In the genomic region with DNA sequence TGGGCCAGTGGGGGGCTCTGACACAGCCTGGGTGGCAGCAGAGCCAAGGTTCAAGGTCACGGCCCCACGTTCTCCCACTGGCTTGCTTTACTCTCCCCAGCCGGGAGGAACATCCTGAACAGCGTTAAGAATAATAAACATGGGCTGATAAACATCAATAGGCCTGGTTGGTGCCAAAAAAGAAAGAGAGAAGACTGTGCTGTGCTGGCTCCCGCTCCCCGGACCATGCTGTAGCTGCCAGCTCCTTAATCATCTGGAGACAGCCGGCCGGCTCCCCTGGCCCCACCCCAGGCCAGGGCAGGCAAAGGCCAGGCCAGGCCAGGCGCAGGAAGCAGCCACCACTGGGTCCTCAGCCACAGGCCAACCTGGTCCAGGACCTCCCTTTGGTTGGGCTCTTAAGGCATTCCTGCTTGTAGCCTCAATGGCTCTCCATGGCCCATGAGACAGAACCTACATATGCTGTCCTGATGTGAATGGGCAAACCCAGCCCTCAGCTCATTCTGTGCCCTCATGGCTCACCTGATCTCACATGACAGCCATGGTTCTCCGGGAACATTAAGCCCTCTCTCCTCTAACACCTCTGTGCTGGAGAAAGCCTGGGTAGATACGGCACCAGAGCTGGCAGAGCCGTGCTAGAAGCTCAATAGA, we compare ENCODE assay signal across 10 mouse cellular contexts.
A peak's percentile ranks its signal among the peaks of the same experiment; 100 is the strongest.
DNase-seq lines count a peak whose midpoint lies in the region; ATAC-seq and TF ChIP-seq lines count a peak whose summit lies in the region.
"Had no signal": no experiment of that assay in that cellular context is flagged by ENCODE, and none has a peak within 500 bp of the region (broad histone marks: within the 10 kb centered on the region; RNA-seq: fewer than 3 reads in every experiment).

No protein-coding gene starts in this region.

- DNase-seq in adrenal gland, adult (ENCODE audit: inconsistent age in 2 of 2, low spot score in 1 of 2) = peak; percentile 63 to 74
- DNase-seq in adrenal gland, adult 8-10 months = no peak
- peak; percentile 61 to 73 for DNase-seq in adrenal gland, postnatal 36 days
- DNase-seq in heart, postnatal 0 days (ENCODE audit: low spot score) = no peak
- no peak for DNase-seq in right cerebral cortex, postnatal 4 days
- DNase-seq in left cerebral cortex, postnatal 4 days = no peak
- DNase-seq: right cerebral cortex, postnatal 14 days had no signal

- intact Hi-C loops in left cerebral cortex, postnatal 4 days (cut with DNase I) = no loop called here

- no peaks in the 10 kb centered on the region for H3K9me3 ChIP-seq in heart, postnatal 0 days (replicated peaks; ENCODE audit: control insufficient read depth, low read length)
- H3K9me3 ChIP-seq in lung, embryonic 16.5 days (ENCODE audit: control insufficient read depth, low read length) = no peaks in the 10 kb centered on the region
- no peaks in the 10 kb centered on the region for H3K9me3 ChIP-seq in midbrain, embryonic 16.5 days (replicated peaks; ENCODE audit: control insufficient read depth, low read length, poor library complexity, severe bottlenecking)
- H3K9me3 ChIP-seq: embryonic facial prominence, embryonic 12.5 days had no signal

- WGBS in heart, postnatal 0 days = 40% methylated on average over 12 of the region's 12 CpGs
- 29% methylated on average over 12 of the region's 12 CpGs for WGBS in lung, embryonic 16.5 days
- WGBS in midbrain, embryonic 16.5 days = 76% methylated on average over 12 of the region's 12 CpGs

- no peak overlapping the region for H3K4me3 ChIP-seq in heart, postnatal 0 days (ENCODE audit: low read depth, low read length)
- no peak overlapping the region for H3K4me3 ChIP-seq in lung, embryonic 16.5 days (ENCODE audit: low read length)
- H3K4me3 ChIP-seq in midbrain, embryonic 16.5 days (ENCODE audit: low read depth, low read length) = no peak overlapping the region
- H3K4me3 ChIP-seq: embryonic facial prominence, embryonic 12.5 days had no signal

- no peak for TF ChIP-seq EP300 in heart, postnatal 0 days (IDR thresholded peaks at IDR 0.05; ENCODE audit: low read depth)

- no peak overlapping the region for H3K9ac ChIP-seq in heart, postnatal 0 days (replicated peaks; ENCODE audit: low read depth, low read length)
- H3K9ac ChIP-seq in lung, embryonic 16.5 days (ENCODE audit: low read length) = no peak overlapping the region
- no peak overlapping the region for H3K9ac ChIP-seq in midbrain, embryonic 16.5 days (ENCODE audit: low read depth, low read length)
- H3K9ac ChIP-seq: embryonic facial prominence, embryonic 12.5 days had no signal

- H3K4me2 ChIP-seq in heart, postnatal 0 days (ENCODE audit: low read depth, low read length) = no peak overlapping the region
- no peak overlapping the region for H3K4me2 ChIP-seq in lung, embryonic 16.5 days (ENCODE audit: low read depth, low read length)
- no peak overlapping the region for H3K4me2 ChIP-seq in midbrain, embryonic 16.5 days (ENCODE audit: low read length)
- H3K4me2 ChIP-seq: embryonic facial prominence, embryonic 12.5 days had no signal

- H3K36me3 ChIP-seq in heart, postnatal 0 days (replicated peaks; ENCODE audit: control insufficient read depth, insufficient read depth, low read length) = no peaks in the 10 kb centered on the region
- no peaks in the 10 kb centered on the region for H3K36me3 ChIP-seq in lung, embryonic 16.5 days (ENCODE audit: control insufficient read depth, insufficient read depth, low read length)
- no peaks in the 10 kb centered on the region for H3K36me3 ChIP-seq in midbrain, embryonic 16.5 days (ENCODE audit: control insufficient read depth, insufficient read depth, low read length)
- H3K36me3 ChIP-seq: embryonic facial prominence, embryonic 12.5 days had no signal

- H3K4me1 ChIP-seq in heart, postnatal 0 days (ENCODE audit: control insufficient read depth, insufficient read depth) = peaks cover 21% of the 10 kb centered on the region
- H3K4me1 ChIP-seq in lung, embryonic 16.5 days (replicated peaks; ENCODE audit: control insufficient read depth, insufficient read depth, low read length) = peaks cover 8% of the 10 kb centered on the region
- peaks cover 6% of the 10 kb centered on the region; the same call in 1 of the 2 replicates for H3K4me1 ChIP-seq in midbrain, embryonic 16.5 days (ENCODE audit: control insufficient read depth, insufficient read depth, low read length)

- H3K27me3 ChIP-seq in heart, postnatal 0 days (ENCODE audit: control insufficient read depth, insufficient read depth, low read length) = no peaks in the 10 kb centered on the region
- H3K27me3 ChIP-seq in lung, embryonic 16.5 days (ENCODE audit: control insufficient read depth, insufficient read depth, low read depth, low read length) = no peaks in the 10 kb centered on the region
- no peaks in the 10 kb centered on the region for H3K27me3 ChIP-seq in midbrain, embryonic 16.5 days (ENCODE audit: control insufficient read depth, insufficient read depth, low read depth, low read length)
- H3K27me3 ChIP-seq: embryonic facial prominence, embryonic 12.5 days had no signal

- H3K27ac ChIP-seq in heart, postnatal 0 days (ENCODE audit: low read depth) = peak overlapping the region; percentile 22; the same call in 1 of the 2 replicates
- H3K27ac ChIP-seq in lung, embryonic 16.5 days (ENCODE audit: low read length) = no peak overlapping the region
- no peak overlapping the region for H3K27ac ChIP-seq in midbrain, embryonic 16.5 days (ENCODE audit: low read length)
- H3K27ac ChIP-seq: embryonic facial prominence, embryonic 12.5 days had no signal

- no peak for TF ChIP-seq CTCF in heart, postnatal 0 days (IDR thresholded peaks at IDR 0.05; ENCODE audit: low read depth)

- peak; percentile 62 for ATAC-seq in heart, postnatal 0 days (ENCODE audit: insufficient read depth, low read depth)
- peak; percentile 50 for ATAC-seq in lung, embryonic 16.5 days (ENCODE audit: low read depth)
- ATAC-seq in midbrain, embryonic 16.5 days = no peak

Comparison
In these comparisons a context has a peak if more than half of its experiments do, and no peak if none do; other contexts are left out.
1. DNase-seq: peak in adrenal gland, adult (2 of 2) and adrenal gland, postnatal 36 days (2 of 2); none in adrenal gland, adult 8-10 months (single experiment), heart, postnatal 0 days (single experiment), right cerebral cortex, postnatal 4 days (single experiment) and left cerebral cortex, postnatal 4 days (single experiment).